Mouse (Mus musculus): ENCODE measurements around the gene Tlcd1. TPM values are rescaled to one million over a fixed set of nuclear protein-coding genes. Genes with fewer than 3 reads are reported as not detected.

Tlcd1 gene
- polyA plus RNA-seq, 1 experiment from 2014 or later = 43.3 TPM

DNA sequence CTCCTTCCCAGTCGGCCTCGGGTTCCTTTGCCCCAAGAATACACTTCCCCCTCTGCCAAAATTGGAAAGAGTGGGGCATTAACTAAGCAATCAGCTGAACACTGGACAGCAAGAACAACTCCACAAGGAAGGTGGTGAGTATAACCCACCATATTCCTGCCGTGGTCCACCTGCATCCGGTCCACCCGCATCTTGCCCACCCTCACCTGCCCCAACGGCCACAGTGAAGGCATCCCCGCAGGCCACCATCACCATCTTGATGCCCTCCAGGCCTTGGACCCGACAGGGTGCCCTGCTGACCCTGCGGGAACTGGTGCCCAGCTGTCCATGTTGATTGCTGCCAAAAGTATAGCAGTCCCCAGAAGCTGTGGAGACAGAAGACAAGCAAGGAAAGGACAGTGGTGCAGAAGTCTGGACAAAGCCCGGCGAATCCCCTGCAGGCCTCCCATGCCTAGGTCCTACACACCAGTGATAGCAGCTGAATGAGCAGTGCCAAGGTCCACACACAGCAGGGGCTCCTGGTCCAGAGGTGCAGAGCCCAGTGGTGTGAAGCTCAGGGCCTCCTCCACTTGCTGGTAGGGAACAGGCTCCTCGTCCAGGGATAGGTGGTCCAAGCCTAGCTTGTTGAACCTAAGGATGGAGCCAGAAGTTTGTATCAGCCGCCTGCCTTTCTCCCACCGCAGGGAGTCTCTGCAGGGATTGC lies 9.1 kb upstream of the Tlcd1 start:
- peak overlapping the region; percentile 73 for H3K4me2 ChIP-seq
- H3K4me1 ChIP-seq (replicated peaks) = peaks cover 94% of the 10 kb centered on the region
- WGBS (ENCODE audit: insufficient replicate concordance) = 86% methylated on average over 14 of the region's 14 CpGs
- H3K9me3 ChIP-seq (replicated peaks) = no peaks in the 10 kb centered on the region
- no peak overlapping the region for H3K4me3 ChIP-seq (replicated peaks)
- ATAC-seq (ENCODE audit: insufficient read depth) = no peak
- no peaks in the 10 kb centered on the region for H3K27me3 ChIP-seq
- H3K27ac ChIP-seq (replicated peaks) = peak overlapping the region; percentile 86
- no peak overlapping the region for H3K9ac ChIP-seq
- H3K36me3 ChIP-seq (replicated peaks) = peaks cover 4% of the 10 kb centered on the region; the same call in 1 of the 2 replicates

DNA sequence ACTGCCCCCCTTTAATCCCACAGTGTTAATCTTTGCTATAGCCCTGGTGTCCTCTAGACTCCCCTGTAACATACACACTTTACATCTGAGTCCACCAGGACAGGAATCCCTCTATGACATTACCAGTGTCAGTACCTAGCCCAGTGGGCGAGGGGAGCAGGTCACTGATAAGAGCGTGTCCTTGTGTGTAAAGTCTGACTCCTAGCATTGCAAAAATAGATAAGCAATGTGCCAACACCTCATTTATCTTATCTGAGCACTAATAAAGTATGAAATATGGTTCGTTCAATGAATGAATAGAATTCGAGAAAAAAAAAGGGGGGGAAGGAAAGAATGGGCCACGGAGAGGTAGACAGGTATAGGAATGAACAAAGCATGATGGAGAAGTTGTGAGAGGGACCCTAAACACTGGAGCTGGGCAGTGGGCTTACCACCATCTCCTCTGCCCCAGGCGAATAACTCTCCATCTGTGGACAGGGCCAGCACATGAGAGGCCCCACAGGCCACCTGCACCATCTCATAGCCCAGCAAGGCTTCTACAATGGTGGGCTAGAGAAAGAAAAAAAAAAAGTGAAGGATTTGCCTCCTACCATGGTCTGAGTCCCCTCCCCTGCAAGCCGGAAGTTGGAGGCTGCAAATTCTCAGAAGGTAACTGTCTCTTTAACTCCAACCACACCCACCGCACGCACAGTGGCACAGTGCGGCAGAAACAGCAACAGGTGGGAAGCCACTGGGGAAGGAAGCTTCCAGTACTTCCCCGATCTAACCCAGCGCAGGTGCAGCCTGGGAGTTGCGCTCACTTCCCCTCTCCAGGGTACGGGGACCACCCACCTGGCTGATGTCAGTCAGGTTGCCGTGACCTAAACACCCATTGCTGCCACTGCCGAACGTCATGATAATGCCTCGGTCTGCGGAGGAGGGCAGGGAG lies 7.7 kb upstream of the Tlcd1 start:
- H3K27me3 ChIP-seq = no peaks in the 10 kb centered on the region
- peak overlapping the region; percentile 55 for H3K4me3 ChIP-seq (replicated peaks)
- peak overlapping the region; percentile 73 for H3K4me2 ChIP-seq
- peak overlapping the region; percentile 86 for H3K27ac ChIP-seq (replicated peaks)
- ATAC-seq (ENCODE audit: insufficient read depth) = peak; percentile 56
- no peaks in the 10 kb centered on the region for H3K36me3 ChIP-seq (replicated peaks)
- no peaks in the 10 kb centered on the region for H3K9me3 ChIP-seq (replicated peaks)
- 11% methylated on average over 19 of the region's 19 CpGs for WGBS (ENCODE audit: insufficient replicate concordance)
- peak overlapping the region; percentile 55 for H3K9ac ChIP-seq
- peaks cover 91% of the 10 kb centered on the region for H3K4me1 ChIP-seq (replicated peaks)

DNA sequence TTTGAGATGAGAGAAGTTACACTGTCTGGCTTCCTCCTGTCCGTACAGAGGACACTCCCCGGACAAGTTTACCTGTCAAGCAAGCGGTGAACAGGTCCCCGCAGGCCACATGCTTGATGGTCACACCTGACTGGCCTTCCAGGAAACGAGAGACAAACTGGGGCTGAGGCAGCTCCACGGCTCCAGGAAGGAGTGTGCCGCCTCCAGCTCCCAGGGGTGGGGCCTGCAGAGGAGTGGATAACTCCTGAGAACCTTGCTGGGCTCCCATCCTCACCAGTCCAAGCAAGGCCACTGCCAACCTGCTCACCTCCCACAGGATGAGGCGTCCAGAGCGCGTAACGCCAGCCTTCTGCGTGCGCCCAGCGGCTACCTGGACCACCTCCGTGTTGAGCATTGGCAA lies 6.2 kb upstream of the Tlcd1 start:
- Histone ChIP-seq H3K4me1 (replicated peaks) (peaks cover 90% of the 10 kb centered on the region), H3K27ac (replicated peaks) (peak overlapping the region; percentile 86), H3K36me3 (replicated peaks) (no peaks in the 10 kb centered on the region), H3K9ac (no peak overlapping the region), H3K4me2 (peak overlapping the region; percentile 73; the same call in 1 of the 2 replicates), H3K4me3 (replicated peaks) (no peak overlapping the region), H3K27me3 (no peaks in the 10 kb centered on the region), H3K9me3 (replicated peaks) (no peaks in the 10 kb centered on the region)
- ATAC-seq (ENCODE audit: insufficient read depth) = no peak
- WGBS (ENCODE audit: insufficient replicate concordance) = 86% methylated on average over 15 of the region's 15 CpGs

DNA sequence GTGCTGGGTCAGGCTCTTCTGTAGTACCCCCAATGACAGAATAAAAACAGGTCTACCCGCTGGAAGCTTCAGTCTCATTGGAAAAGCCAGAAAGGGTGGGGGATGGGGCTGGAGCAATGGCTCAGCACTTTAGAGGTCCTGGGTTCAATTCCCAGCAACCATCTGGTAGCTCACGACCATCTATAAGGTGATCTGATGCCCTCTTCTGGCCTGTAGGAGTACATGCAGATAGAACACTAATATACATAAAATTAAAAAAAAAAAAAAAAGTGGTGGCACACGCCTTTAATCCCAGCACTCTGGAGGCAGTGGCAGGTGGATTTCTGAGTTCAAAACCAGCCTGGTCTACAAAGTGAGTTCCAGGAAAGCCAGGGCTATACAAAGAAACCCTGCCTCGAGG lies 5.2 kb upstream of the Tlcd1 start:
- H3K27me3 ChIP-seq = no peaks in the 10 kb centered on the region
- no peak overlapping the region for H3K27ac ChIP-seq (replicated peaks)
- H3K4me1 ChIP-seq (replicated peaks) = peaks cover 89% of the 10 kb centered on the region
- 65% methylated on average over 4 of the region's 4 CpGs for WGBS (ENCODE audit: insufficient replicate concordance)
- no peak overlapping the region for H3K9ac ChIP-seq
- H3K4me2 ChIP-seq = no peak overlapping the region
- no peak for ATAC-seq (ENCODE audit: insufficient read depth)
- H3K9me3 ChIP-seq (replicated peaks) = no peaks in the 10 kb centered on the region
- no peaks in the 10 kb centered on the region for H3K36me3 ChIP-seq (replicated peaks)
- H3K4me3 ChIP-seq (replicated peaks) = no peak overlapping the region

DNA sequence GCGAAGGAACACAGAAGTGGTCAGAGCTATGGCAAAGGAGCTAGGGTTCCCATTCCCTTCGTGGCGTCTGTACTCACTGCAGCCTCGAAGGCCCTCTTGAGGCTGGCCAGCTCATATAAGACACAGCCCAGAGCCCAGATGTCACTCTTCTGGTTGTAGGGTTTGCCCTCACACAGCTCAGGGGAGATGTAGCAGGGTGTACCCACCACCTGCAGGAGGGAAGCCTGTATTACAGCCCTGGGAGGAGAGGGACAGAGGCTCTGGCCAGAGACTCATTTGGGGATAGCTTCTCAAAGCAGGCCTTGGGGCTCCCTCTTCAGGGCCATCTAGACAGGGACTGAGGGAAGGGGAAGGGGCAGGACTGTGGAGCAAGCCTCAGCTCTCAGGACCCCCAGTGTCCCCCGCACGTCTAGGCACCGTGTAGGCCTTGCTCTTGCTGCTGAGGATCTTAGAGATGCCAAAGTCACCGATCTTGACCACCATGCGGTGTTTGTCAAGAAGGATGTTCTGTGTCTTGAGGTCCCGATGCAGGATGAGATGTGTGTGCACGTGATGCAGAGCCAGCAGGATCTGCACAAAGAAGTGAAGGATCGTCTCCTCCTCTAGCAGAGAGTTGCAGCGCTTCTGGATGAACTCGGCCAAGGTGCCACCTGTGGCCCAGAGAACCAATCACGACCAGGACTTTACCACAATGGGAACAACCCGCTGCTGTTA lies 4.3 kb upstream of the Tlcd1 start:
- 82% methylated on average over 16 of the region's 16 CpGs for WGBS (ENCODE audit: insufficient replicate concordance)
- Histone ChIP-seq H3K36me3 (replicated peaks) (no peaks in the 10 kb centered on the region), H3K4me3 (replicated peaks) (no peak overlapping the region), H3K4me2 (no peak overlapping the region), H3K27me3 (no peaks in the 10 kb centered on the region), H3K9me3 (replicated peaks) (no peaks in the 10 kb centered on the region), H3K9ac (no peak overlapping the region), H3K27ac (replicated peaks) (no peak overlapping the region), H3K4me1 (replicated peaks) (peaks cover 83% of the 10 kb centered on the region)
- ATAC-seq (ENCODE audit: insufficient read depth) = no peak

DNA sequence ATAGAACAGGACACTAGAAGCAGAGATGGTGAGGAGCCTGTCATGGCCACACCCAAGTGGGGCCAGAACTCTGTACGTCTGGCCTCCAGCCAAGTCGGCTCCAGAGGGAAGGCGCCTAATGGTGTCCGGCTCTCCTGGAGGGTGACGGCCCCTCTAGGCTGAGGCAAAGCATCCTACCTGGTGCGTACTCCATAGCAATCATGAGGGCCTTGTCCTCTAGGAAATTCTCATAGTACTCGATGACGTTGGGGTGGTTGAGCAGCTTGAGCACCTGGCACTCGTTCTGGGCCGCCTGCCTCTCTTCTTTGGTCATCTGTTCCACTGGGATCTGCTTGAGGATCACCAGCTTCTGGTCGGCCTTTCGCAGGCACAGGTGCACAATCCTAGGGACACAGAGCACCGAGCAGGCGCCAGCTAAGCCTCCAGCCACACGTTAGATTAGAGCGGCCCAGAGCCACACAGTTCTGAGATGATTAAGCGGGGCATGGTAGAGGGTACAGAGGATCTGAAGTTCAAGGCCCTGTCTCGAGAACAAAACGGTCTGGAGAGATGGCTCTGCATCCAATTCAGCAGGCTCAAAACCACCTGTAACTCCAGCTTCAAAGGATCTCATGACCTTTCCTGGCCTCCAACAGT lies 3.6 kb upstream of the Tlcd1 start:
- no peak overlapping the region for H3K27ac ChIP-seq (replicated peaks)
- H3K4me3 ChIP-seq (replicated peaks) = no peak overlapping the region
- WGBS (ENCODE audit: insufficient replicate concordance) = 81% methylated on average over 19 of the region's 19 CpGs
- no peak overlapping the region for H3K9ac ChIP-seq
- no peaks in the 10 kb centered on the region for H3K9me3 ChIP-seq (replicated peaks)
- H3K36me3 ChIP-seq (replicated peaks) = no peaks in the 10 kb centered on the region
- peaks cover 77% of the 10 kb centered on the region for H3K4me1 ChIP-seq (replicated peaks)
- no peaks in the 10 kb centered on the region for H3K27me3 ChIP-seq
- H3K4me2 ChIP-seq = no peak overlapping the region
- ATAC-seq (ENCODE audit: insufficient read depth) = no peak

DNA sequence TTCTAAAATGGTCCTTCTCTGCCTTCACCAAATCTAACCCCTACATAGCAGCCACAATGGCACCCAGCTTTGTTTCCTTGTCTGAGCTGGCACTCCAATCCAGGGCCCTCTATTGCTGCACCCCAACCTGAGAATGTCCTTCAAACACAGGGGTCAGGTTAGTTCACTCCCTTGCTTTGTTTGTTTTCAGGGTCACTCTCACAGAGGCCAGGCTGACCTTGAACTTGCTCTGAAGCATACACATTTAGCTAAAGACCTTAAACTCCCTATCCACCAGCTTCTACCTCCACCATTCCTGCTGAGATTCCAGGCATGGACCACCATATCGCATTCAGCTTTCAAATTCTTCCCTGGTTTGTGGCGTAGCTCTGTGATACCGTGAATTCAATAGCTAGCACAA lies 2.0 kb upstream of the Tlcd1 start:
- Histone ChIP-seq H3K4me3 (replicated peaks) (no peak overlapping the region), H3K9ac (no peak overlapping the region), H3K9me3 (replicated peaks) (no peaks in the 10 kb centered on the region), H3K4me1 (replicated peaks) (peaks cover 67% of the 10 kb centered on the region), H3K4me2 (no peak overlapping the region), H3K36me3 (replicated peaks) (peaks cover 2% of the 10 kb centered on the region; the same call in 1 of the 2 replicates), H3K27ac (replicated peaks) (no peak overlapping the region; the same call in 1 of the 2 replicates), H3K27me3 (no peaks in the 10 kb centered on the region)
- ATAC-seq (ENCODE audit: insufficient read depth) = no peak
- 84% methylated on average over 3 of the region's 3 CpGs for WGBS (ENCODE audit: insufficient replicate concordance)

DNA sequence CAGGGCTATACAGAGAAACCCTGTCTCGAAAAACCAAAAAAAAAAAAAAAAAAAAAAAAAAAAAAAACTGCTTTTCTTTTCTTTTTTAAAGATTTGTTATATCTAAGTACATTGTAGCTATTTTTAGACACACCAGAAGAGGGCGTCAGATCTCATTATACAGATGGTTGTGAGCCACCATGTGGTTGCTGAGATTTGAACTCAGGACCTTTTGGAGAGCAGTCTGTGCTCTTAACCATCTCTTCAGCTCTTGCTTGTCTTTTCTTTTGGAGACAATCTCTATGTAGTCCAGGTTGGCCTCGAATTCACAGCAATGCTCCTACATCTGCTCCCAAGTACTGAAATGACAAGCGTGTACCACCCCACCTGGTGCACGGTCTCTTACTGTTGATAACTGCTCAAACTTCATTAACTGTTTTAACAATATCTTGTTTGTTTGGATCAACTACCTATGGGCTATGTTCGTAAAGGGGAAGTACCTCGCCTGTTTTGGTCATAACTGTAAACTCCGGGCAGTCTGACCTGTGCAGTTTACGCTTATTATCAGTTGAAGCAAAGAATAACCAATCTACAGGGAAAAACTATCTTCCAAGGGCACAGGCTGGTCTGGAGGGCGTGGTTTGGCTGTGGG lies 625 bp upstream of the Tlcd1 start:
- H3K4me3 ChIP-seq (replicated peaks) = peak overlapping the region; percentile 91
- peaks cover 15% of the 10 kb centered on the region for H3K36me3 ChIP-seq (replicated peaks)
- WGBS (ENCODE audit: insufficient replicate concordance) = 3% methylated on average over 9 of the region's 10 CpGs
- H3K27me3 ChIP-seq = no peaks in the 10 kb centered on the region
- H3K9me3 ChIP-seq (replicated peaks) = no peaks in the 10 kb centered on the region
- no peak; the same call in 1 of the 2 replicates for ATAC-seq (ENCODE audit: insufficient read depth)
- H3K9ac ChIP-seq = peak overlapping the region; percentile 96
- H3K4me2 ChIP-seq = peak overlapping the region; percentile 96
- H3K4me1 ChIP-seq (replicated peaks) = peaks cover 67% of the 10 kb centered on the region
- peak overlapping the region; percentile 100 for H3K27ac ChIP-seq (replicated peaks)

DNA sequence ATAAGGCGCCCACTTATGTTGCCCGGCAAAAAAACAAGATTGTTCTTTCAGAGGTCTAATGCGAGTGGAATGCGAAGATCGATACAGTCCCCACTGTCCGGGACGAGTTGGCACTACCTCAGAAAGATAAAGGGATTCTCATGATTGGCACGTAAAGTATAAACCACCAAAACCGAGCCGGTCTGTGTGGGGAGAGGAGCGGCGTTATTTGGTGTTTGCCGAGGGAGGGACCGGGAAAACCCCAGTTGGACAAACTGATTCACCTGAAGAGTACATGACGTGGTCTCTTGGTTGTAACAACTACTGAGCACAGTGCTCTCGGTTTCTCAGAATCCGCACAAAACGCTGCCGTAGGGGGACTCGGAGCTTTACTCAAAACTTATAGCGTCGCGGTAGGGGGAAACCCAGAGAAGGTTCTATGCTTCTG lies 407 bp downstream of the Tlcd1 start:
- WGBS (ENCODE audit: insufficient replicate concordance) = 0% methylated on average over 23 of the region's 23 CpGs
- ATAC-seq (ENCODE audit: insufficient read depth) = no peak
- H3K27ac ChIP-seq (replicated peaks) = peak overlapping the region; percentile 100
- H3K36me3 ChIP-seq (replicated peaks) = peaks cover 26% of the 10 kb centered on the region
- H3K9me3 ChIP-seq (replicated peaks) = no peaks in the 10 kb centered on the region
- peaks cover 71% of the 10 kb centered on the region for H3K4me1 ChIP-seq (replicated peaks)
- H3K4me2 ChIP-seq = peak overlapping the region; percentile 96
- no peaks in the 10 kb centered on the region for H3K27me3 ChIP-seq
- peak overlapping the region; percentile 91 for H3K4me3 ChIP-seq (replicated peaks)
- H3K9ac ChIP-seq = peak overlapping the region; percentile 96

DNA sequence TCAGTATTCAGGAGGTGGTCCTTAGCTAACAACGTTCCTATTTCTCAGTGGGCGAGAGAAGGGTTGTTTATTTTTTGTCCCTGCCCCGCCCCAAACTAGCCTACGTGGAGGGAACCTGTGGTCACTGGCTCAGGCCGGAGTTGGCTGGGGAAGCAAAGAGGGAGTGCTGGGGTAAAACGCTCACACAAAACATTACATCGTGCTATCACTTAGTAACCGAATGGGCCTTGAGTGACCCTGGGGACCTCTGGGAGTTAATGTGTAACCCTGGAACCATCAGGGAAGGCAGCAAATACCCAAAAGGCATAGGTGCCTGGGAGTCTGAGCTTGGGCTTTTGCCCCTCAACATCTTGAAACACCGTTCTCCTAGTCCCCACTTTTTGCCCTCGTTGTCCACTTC lies 926 bp downstream of the Tlcd1 start:
- Histone ChIP-seq H3K4me1 (replicated peaks) (peaks cover 71% of the 10 kb centered on the region), H3K4me2 (peak overlapping the region; percentile 96)
- ATAC-seq (ENCODE audit: insufficient read depth) = peak; percentile 33

More for the DNA sequence above, 926 bp downstream of the Tlcd1 start:
- WGBS (ENCODE audit: insufficient replicate concordance) = 0% methylated on average over 10 of the region's 10 CpGs
- H3K27me3 ChIP-seq = no peaks in the 10 kb centered on the region
- H3K9ac ChIP-seq = peak overlapping the region; percentile 96
- no peaks in the 10 kb centered on the region for H3K9me3 ChIP-seq (replicated peaks)
- peak overlapping the region; percentile 100 for H3K27ac ChIP-seq (replicated peaks)
- H3K4me3 ChIP-seq (replicated peaks) = peak overlapping the region; percentile 91
- peaks cover 31% of the 10 kb centered on the region for H3K36me3 ChIP-seq (replicated peaks)

All from liver, embryonic 15.5 days (tissue).